Mouse (Mus musculus) stomach, postnatal 0 days (tissue): Measurements from ENCODE around the gene Gm19345.

Experiments
- CTCF ChIP-seq: IDR thresholded peaks from 2 replicates; pipeline ENCODE4 v1.5.1; 2016; ENCODE audit warnings: antibody characterized with exemption, low read depth, mild to moderate bottlenecking, moderate library complexity
- EP300 ChIP-seq: optimal IDR thresholded peaks from 2 replicates; pipeline ENCODE3; 2016; ENCODE audit warnings: antibody characterized with exemption

GRCm38 (mm10) chr7:19826756-19827155 is 25.0 kb upstream of the Gm19345 start:
- TF ChIP-seq CTCF, result no peak
- TF ChIP-seq EP300, result no peak
